Mouse (Mus musculus): Measurements from ENCODE around the gene Rars.

- TF ChIP-seq POLR2A (IDR thresholded peaks at IDR 0.05; ENCODE audit: extremely low read depth, insufficient read depth, low read length) = no peak
- no peak for TF ChIP-seq CTCF (IDR thresholded peaks at IDR 0.05; ENCODE audit: extremely low read depth, insufficient read depth, low read length)
Observed at GRCm38 (mm10) chr11:35882777-35883176, 48.5 kb upstream of the Rars start.
